Mouse (Mus musculus) MEL (cell line): ENCODE results near the gene Kndc1.

Experiments
- CTCF ChIP-seq, 3 experiments: IDR thresholded peaks in 2 of 3; conservative IDR thresholded peaks in 1 of 3; 2 replicates each; pipeline ENCODE4 v1.5.1; 2011 to 2012; ENCODE audit warnings: low read length in 3 of 3, low read depth in 2 of 3, mild to moderate bottlenecking in 2 of 3, improper control_type of control experiment in 1 of 3, inconsistent platforms in 1 of 3, mixed read lengths in 1 of 3, moderate library complexity in 1 of 3; ENCODE audit not compliant: control insufficient read depth in 1 of 3, insufficient read depth in 1 of 3, poor library complexity in 1 of 3, severe bottlenecking in 1 of 3
- POLR2A ChIP-seq, 2 experiments: IDR thresholded peaks; 2 replicates each; pipeline ENCODE4 v1.6.1; 2011 to 2012; ENCODE audit warnings: low read length in 2 of 2, mild to moderate bottlenecking in 2 of 2, control low read depth in 1 of 2, improper control_type of control experiment in 1 of 2, low read depth in 1 of 2, moderate library complexity in 1 of 2; ENCODE audit not compliant: control insufficient read depth in 1 of 2, insufficient read depth in 1 of 2, poor library complexity in 1 of 2
- POLR2AphosphoS5 ChIP-seq: IDR thresholded peaks from 2 replicates; pipeline ENCODE4 v1.6.1; 2012; ENCODE audit warnings: low read depth, borderline replicate concordance, mild to moderate bottlenecking, inconsistent platforms, low read length, moderate library complexity, mixed read lengths

GRCm38 (mm10) chr7:139943674-139944281, 49.3 kb downstream of the Kndc1 start, which contains the start of gene Utf1:
- TF ChIP-seq POLR2AphosphoS5 = no peak
- no peak for TF ChIP-seq CTCF (IDR thresholded peaks at IDR 0.05 in 2 of 3, conservative IDR thresholded peaks at IDR 0.05 in 1 of 3; ENCODE audit: control insufficient read depth in 1 of 3, insufficient read depth in 1 of 3, low read depth in 2 of 3, low read length in 3 of 3, poor library complexity in 1 of 3, severe bottlenecking in 1 of 3)
- no peak for TF ChIP-seq POLR2A (IDR thresholded peaks at IDR 0.05; ENCODE audit: control insufficient read depth in 1 of 2, insufficient read depth in 1 of 2, low read depth in 1 of 2, low read length in 2 of 2, poor library complexity in 1 of 2)
